Mouse (Mus musculus) CD4-positive, CD25-positive, alpha-beta regulatory T cell, adult 4 months (primary cell): ENCODE measurements around the gene Kcnh5. TPM values are rescaled to one million over a fixed set of nuclear protein-coding genes. Genes with fewer than 3 reads are reported as not detected.

Source experiments
- ATAC-seq: one replicate; pipeline ENCODE4 v1.8.0; 2017
- polyA plus RNA-seq, 2 experiments: library from polyadenylated mRNA; unstranded; fragments of 100-300 nt; shearing (Covaris generic); gene quantifications; one replicate each; pipeline ENCODE4 v1.2.1; 2017

Kcnh5 gene
- polyA plus RNA-seq, 2 experiments from 2014 or later, result not detected

DNA sequence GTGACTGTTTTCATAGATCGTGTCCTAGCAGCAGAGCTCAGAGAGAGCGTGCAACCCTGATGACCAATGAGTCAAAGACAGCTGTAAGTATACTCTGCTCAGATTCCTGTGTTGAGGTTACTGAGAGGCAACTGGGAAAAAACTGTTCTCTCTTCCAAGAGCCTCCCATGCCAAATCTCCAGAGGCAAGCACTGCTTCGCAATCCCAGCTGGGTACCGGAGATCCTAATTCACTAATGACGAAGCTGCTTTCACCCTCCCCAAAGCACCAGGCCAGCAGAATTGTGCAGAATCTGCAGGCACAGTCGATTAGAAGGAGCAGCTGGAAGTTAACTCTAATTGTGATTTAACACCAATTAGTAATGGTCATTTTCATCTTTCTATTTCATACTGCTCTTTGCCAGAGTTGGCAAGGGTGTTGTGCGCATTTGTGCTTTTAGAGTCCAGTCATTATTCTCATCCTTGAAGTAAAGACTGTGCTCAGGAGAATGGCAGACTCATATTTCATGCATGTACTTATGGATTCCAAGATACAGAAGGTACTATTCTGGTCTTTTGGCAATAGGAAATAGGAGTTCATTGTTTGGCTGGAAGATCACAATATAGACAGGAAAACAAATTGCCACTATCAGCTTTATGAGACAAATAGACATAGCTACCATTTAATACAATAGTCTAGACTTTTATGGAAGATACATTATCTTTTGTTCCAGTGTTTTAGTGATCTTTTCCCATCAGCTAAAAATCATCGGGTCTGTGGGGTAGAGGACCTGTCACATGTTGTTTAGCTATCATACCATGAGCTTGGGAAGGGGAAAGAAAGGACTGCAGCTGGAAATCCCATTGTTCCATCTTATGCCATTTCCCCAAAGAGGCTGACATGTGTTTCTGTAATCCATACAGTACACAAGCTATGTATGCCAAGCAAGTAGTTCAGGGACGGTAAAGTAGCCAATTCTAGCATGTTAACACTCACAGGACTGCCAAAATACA lies 225.7 kb downstream of the Kcnh5 start:
- ATAC-seq, result no peak

DNA sequence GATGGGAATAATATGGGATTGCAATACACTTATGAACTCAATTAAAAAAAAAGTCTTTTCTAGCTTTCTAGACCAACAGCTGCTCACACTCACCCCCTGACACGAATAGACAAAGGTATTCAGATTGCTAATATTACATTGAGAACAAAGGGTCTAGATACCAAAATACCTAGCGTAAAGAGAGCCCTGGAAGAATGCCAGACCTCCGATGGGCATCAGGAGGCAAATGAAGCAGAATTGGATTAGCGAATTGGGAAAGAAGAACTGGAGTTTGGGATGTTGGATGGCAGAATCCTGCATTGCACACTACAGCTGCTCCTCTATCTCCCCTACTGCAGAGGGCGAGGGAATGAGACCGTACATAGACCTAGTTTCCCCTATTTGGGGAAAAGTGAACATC lies 275.8 kb downstream of the Kcnh5 start:
- ATAC-seq, result no peak

DNA sequence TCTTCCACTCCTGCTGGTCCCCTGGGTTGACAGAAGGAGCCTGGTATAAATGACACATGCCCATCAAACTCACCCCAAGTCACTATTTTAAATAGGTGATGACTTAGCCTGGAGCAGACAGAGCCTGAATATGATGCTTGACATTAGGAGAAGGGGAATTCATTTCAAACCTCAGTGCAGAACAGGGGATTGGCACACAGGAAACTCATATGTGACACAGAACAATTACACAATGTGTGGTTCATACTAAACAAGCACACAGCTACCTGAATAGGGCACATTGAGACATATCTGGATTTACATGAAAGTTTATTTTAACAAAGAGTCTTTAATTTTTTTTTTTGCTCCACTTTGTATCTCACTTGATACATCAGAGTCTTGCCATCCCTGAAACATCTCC lies 276.4 kb downstream of the Kcnh5 start:
- ATAC-seq, result no peak

- ATAC-seq, result no peak
These were observed 278.1 kb downstream of the Kcnh5 start for GRCm38 (mm10) chr12:74899055-74899454.

GRCm38 (mm10) chr12:74898211-74898610 lies 278.9 kb downstream of the Kcnh5 start:
- no peak for ATAC-seq

DNA sequence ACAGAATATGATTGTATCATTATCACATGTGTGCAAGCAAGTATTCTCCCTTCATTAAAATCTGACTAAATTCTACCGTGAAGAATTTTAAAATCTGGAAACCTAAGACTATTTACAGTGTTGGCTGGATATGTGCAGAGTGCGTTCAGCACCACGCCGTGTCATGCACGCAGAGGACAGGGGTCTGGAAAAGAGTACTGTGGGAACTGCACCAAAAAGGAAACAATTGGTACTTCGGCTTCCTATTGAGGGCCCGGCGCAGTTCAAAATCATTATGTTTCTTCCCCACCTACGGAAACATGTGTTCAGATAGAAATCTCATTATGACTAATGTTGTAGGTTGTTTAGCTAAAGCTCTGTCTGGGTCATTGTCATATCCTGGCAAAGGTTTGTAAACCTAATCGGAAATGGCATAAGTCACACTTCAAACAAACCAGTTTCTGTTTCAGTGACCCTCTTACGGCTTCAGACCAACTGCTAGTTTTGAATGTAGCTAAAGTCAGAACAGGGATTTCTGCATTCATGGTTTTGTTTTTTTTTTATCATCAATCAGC lies 282.2 kb downstream of the Kcnh5 start:
- peak; percentile 90 for ATAC-seq

GRCm38 (mm10) chr12:74889419-74889818 lies 287.7 kb downstream of the Kcnh5 start:
- ATAC-seq, result no peak

GRCm38 (mm10) chr12:74887064-74887463 lies 290.1 kb downstream of the Kcnh5 start:
- ATAC-seq, result no peak

- ATAC-seq, result no peak
These were observed 295.8 kb downstream of the Kcnh5 start for GRCm38 (mm10) chr12:74881344-74881743.

DNA sequence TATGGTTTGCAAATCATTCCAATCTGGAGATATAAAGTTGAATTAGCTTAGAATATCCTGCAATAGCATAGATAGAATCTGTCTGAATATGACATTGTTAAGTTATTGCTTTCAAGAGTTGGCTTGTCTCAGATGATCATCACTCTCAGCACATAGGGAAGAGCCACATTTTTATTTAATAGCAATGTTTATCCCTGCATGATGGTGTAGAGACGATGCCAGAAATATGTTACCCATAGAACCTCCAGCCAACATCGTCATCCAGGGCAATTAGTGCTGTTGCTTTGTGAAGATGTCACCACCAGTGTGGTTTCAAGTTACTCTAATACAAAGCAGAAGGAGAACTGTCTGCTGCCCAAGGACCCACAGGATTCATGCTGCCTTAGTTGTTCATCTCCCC lies 321.5 kb downstream of the Kcnh5 start:
- no peak for ATAC-seq

- no peak for ATAC-seq
These were observed 322.9 kb downstream of the Kcnh5 start for GRCm38 (mm10) chr12:74854263-74854662.

- no peak for ATAC-seq
These were observed 326.8 kb downstream of the Kcnh5 start for GRCm38 (mm10) chr12:74850323-74850722.

- ATAC-seq, result no peak
These were observed 327.2 kb downstream of the Kcnh5 start for GRCm38 (mm10) chr12:74849912-74850311.

GRCm38 (mm10) chr12:74848611-74849347 lies 328.4 kb downstream of the Kcnh5 start:
- no peak for ATAC-seq

Other genes starting within 250 kb of the Kcnh5 start
- gene Rhoj, start 131.0 kb upstream of the Kcnh5 start, polyA plus RNA-seq, result under 1 TPM in 1 of 2 experiments, not detected in 1; 0.17 TPM
- under 1 TPM in 1 of 2 experiments, not detected in 1; 0.20 TPM for gene Gphb5, start 239.4 kb upstream of the Kcnh5 start, polyA plus RNA-seq